Mouse (Mus musculus) limb, embryonic 13.5 days (tissue): ENCODE results near the gene Zfp119b. TPM values are rescaled to one million over a fixed set of nuclear protein-coding genes. Genes with fewer than 3 reads are reported as not detected.

Experiments used
- ATAC-seq: fragments of 200-750 bp; cut with Nextera tagmentation; 2 replicates; pipeline ENCODE4 v1.8.0; 2017; ENCODE audit warnings: low read depth, moderate number of reproducible peaks, moderate TSS enrichment; ENCODE audit not compliant: low FRiP score
- H3K27ac ChIP-seq: fragments of 300-500 bp; sonication (generic); 2 replicates; pipeline ENCODE4 v1.5.1; 2015; ENCODE audit warnings: inconsistent platforms, mild to moderate bottlenecking, moderate library complexity
- H3K27me3 ChIP-seq: fragments of 300-500 bp; sonication (generic); 2 replicates; pipeline ENCODE4 v1.6.1; 2015; ENCODE audit warnings: mild to moderate bottlenecking, inconsistent platforms
- H3K36me3 ChIP-seq: fragments of 300-500 bp; sonication (generic); 2 replicates; pipeline ENCODE4 v1.6.1; 2015; ENCODE audit warnings: inconsistent platforms, mild to moderate bottlenecking, moderate library complexity
- H3K4me1 ChIP-seq: fragments of 300-500 bp; sonication (generic); 2 replicates; pipeline ENCODE4 v1.6.1; 2015; ENCODE audit warnings: inconsistent platforms
- H3K4me2 ChIP-seq: fragments of 300-500 bp; sonication (generic); replicated peaks from 2 replicates; pipeline ENCODE4 v1.6.1; 2015; ENCODE audit warnings: inconsistent platforms, mild to moderate bottlenecking, moderate library complexity
- H3K4me3 ChIP-seq: fragments of 300-500 bp; sonication (generic); 2 replicates; pipeline ENCODE4 v1.5.1; 2015; ENCODE audit warnings: moderate library complexity, mild to moderate bottlenecking, inconsistent platforms
- H3K9ac ChIP-seq: fragments of 300-500 bp; sonication (generic); 2 replicates; pipeline ENCODE4 v1.6.1; 2015; ENCODE audit warnings: mild to moderate bottlenecking, inconsistent platforms
- H3K9me3 ChIP-seq: fragments of 300-500 bp; sonication (generic); 2 replicates; pipeline ENCODE4 v1.6.1; 2016; ENCODE audit warnings: inconsistent platforms
- WGBS: fragments of 180-500 bp; shearing (Covaris S2); methylation state at CpG from one replicate; pipeline ENCODE4 v1.1.7; 2015; 5-methylcytosine and 5-hydroxymethylcytosine counted together
- polyA plus RNA-seq: library from polyadenylated mRNA; unstranded; fragments of >200 nt; fragmentation: Nextera tagmentation; extraction: Ambion mirVana; gene quantifications from 2 replicates; pipeline ENCODE4 v1.2.1, GENCODE M21; 2015

Gene Zfp119b
- polyA plus RNA-seq, 1 experiment from 2014 or later = 7.6 TPM

DNA sequence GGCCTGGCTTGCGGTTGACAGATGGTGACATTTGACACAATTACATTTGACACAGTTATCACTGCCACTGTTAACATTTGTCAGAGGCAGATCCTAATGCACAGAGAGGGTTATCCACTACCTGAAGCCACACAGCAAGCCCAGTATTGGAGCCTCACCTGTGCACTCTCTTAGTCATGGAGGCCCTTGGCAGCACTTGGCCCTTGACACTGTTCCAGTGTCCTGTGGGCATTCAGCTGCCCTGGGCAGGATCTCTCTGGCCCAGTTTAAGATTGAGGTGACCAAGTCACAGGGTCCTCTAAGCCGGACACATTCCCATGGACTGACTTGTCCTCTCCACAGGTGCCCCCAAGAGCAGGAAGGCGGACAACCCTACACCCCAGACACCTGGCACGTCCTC lies 17.9 kb upstream of the Zfp119b start:
- H3K4me1 ChIP-seq = peaks cover 18% of the 10 kb centered on the region
- no peak overlapping the region for H3K4me2 ChIP-seq
- no peak for ATAC-seq
- no peak overlapping the region for H3K27ac ChIP-seq
- H3K9me3 ChIP-seq = no peaks in the 10 kb centered on the region
- no peak overlapping the region for H3K9ac ChIP-seq
- 0 out of 2 replicates have a peak, but pooled peaks cover 6% of the 10 kb centered on the region for H3K27me3 ChIP-seq
- H3K4me3 ChIP-seq = no peak overlapping the region
- 88% methylated on average over 4 of the region's 4 CpGs for WGBS
- peaks cover 56% of the 10 kb centered on the region for H3K36me3 ChIP-seq

DNA sequence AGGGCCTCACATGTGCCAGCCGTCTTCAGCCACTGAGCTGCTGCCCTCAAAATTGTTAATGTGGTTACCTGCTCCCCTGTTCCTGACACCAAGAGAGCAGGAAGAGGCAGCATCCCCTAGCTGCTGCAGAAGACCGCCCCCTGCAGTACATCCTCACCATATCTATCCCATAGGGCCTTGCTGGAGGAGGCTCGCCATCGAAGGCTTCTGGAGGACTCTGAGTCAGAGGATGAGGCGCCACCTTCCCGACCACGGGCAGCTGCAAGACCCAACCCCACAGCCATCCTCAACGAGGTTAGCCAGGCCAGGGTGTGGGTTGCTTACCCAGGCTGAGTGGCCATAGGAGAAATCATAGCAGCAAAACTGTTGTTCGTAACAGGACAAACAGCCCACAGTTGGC lies 15.7 kb upstream of the Zfp119b start:
- Histone ChIP-seq H3K4me2 (no peak overlapping the region), H3K36me3 (peaks cover 72% of the 10 kb centered on the region), H3K9me3 (no peaks in the 10 kb centered on the region), H3K27ac (no peak overlapping the region), H3K27me3 (no peaks in the 10 kb centered on the region), H3K4me1 (peaks cover 7% of the 10 kb centered on the region), H3K9ac (no peak overlapping the region), H3K4me3 (no peak overlapping the region)
- WGBS = 84% methylated on average over 9 of the region's 9 CpGs
- no peak for ATAC-seq

DNA sequence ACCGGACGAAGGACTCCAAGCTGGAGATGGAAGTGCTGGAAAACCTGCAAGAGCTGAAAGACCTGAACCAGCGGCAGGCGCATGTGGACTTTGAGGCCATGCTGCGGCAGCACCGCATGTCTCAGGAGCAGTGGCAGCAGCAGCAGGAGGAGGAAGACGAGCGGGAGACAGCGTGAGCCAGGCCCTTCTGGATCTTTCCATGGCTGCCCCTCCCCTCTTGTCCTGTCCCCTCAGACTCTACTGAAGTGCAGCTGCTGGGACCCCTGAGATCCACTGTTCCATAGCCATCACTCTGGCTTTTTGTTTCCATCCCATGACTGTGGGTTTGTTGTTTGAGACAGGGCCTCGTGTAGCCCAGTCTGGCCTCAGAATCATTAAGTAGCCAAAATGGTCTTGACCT lies 15.2 kb upstream of the Zfp119b start:
- Histone ChIP-seq H3K27ac (no peak overlapping the region), H3K9me3 (no peaks in the 10 kb centered on the region), H3K4me3 (no peak overlapping the region), H3K27me3 (no peaks in the 10 kb centered on the region), H3K9ac (no peak overlapping the region), H3K4me1 (peaks cover 8% of the 10 kb centered on the region), H3K36me3 (peaks cover 72% of the 10 kb centered on the region), H3K4me2 (no peak overlapping the region)
- 91% methylated on average over 10 of the region's 10 CpGs for WGBS
- no peak for ATAC-seq

DNA sequence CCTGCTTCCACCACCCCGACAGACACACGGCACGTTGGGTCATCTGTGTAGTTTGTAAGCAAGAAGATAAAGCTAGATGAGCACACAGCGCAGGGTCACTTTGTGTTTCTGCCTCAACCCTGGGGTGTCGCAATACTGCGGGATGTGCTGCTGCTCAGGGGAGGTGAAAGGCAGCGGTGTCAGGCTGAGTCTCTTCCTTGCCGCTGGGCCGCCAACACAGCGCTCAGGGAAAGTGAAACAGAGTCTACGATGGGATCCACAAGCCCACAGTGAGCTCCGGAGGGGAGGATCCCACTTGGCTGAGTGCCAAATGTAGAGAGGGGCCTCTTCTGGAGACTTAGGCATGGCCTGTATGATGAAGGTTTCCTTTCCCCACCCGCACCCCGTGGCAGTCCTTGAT lies 13.9 kb upstream of the Zfp119b start:
- H3K4me3 ChIP-seq = no peak overlapping the region
- H3K27ac ChIP-seq = no peak overlapping the region
- no peak overlapping the region for H3K9ac ChIP-seq
- H3K36me3 ChIP-seq = peaks cover 69% of the 10 kb centered on the region
- peaks cover 11% of the 10 kb centered on the region for H3K4me1 ChIP-seq
- WGBS = 78% methylated on average over 14 of the region's 14 CpGs
- ATAC-seq = no peak
- no peaks in the 10 kb centered on the region for H3K9me3 ChIP-seq
- H3K4me2 ChIP-seq = no peak overlapping the region
- H3K27me3 ChIP-seq = no peaks in the 10 kb centered on the region

DNA sequence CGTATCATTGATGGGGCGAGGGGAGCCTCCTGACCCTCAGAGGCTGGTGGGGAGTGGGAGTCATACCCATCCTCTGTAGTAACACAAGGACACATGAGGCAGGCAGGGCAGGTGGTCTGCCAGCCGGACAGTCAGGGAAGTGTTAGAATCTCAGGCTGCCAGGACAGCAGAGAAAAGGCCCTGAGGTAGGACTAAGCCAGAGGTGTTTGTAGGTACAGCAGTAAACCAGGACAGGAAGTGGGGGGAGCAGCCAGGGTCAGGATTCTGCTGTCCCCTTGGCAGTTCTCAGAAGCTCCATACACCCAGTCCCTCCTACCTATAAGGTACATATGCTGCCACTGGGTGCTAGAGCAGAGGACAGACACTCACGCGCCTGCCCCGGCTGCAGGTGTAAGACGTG lies 12.3 kb upstream of the Zfp119b start:
- no peak overlapping the region for H3K9ac ChIP-seq
- peaks cover 54% of the 10 kb centered on the region for H3K36me3 ChIP-seq
- ATAC-seq = no peak
- no peak overlapping the region for H3K27ac ChIP-seq
- peaks cover 23% of the 10 kb centered on the region for H3K4me1 ChIP-seq
- H3K27me3 ChIP-seq = no peaks in the 10 kb centered on the region
- WGBS = 93% methylated on average over 7 of the region's 7 CpGs
- no peaks in the 10 kb centered on the region for H3K9me3 ChIP-seq
- H3K4me3 ChIP-seq = no peak overlapping the region
- no peak overlapping the region for H3K4me2 ChIP-seq

DNA sequence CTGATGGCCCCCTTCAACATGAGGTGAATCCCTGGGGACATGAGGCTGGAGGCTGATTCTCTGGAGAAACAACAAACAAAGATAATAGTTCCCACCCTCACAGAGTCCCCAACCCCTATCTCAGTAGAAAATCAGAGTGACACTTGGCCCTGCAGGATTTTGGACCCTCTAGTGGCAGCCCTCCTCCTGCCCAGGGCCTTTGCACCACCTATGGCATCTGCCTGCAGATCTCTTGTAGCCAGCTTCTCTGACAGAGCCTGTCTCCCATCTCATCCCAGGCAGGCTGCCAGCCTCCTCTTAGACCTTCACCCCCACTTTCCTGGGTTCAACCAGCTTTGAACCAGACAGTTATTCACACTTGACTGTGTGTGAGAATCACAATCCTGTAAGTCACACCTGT lies 11.5 kb upstream of the Zfp119b start:
- H3K27ac ChIP-seq = no peak overlapping the region
- no peak overlapping the region for H3K4me3 ChIP-seq
- no peaks in the 10 kb centered on the region for H3K9me3 ChIP-seq
- no peaks in the 10 kb centered on the region for H3K27me3 ChIP-seq
- 0 out of 2 replicates have a peak overlapping the region, but pooled peaks have one; percentile 58 for H3K9ac ChIP-seq
- H3K4me1 ChIP-seq = peaks cover 29% of the 10 kb centered on the region
- H3K4me2 ChIP-seq = no peak overlapping the region
- peaks cover 46% of the 10 kb centered on the region for H3K36me3 ChIP-seq
- ATAC-seq = no peak

DNA sequence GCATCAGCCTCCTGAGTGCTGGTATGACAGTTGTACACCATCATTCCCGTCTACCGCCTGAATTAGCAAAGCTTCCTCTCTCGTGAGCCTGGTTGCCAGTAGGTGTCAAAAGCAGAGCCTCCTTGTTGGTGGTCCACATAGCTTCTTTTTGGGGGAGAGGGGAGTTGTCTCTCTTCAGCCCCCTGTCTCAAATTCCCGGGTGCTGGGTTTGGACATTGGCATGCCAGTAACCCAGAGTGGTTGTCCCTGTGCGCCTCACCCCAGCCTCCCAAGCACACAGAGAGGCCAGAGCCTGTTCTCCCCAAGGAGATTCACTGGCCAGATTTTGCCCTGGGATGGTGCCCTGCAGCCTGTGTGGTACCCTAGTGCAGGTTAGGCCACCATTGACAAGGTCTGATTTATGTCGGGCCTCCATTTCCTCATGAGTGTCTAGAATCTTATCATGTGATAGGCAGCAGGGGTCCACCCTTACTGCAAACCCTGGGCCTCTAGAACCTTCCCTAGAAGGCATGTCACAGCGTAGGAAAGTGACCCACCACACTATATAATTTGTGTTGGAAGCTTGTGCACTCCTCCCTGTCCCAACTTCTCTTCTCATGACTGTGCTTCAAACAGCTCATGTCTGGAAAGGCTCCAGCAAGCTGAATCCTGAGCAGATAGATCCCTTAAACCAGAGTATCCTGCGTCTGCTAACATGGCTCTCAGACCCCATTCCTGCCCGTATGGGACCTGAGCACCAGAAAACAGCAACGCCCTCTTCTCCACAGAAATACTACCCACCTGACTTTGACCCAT lies 10.8 kb upstream of the Zfp119b start:
- Histone ChIP-seq H3K36me3 (peaks cover 41% of the 10 kb centered on the region), H3K27ac (peak overlapping the region; percentile 90; the same call in 1 of the 2 replicates), H3K4me3 (peak overlapping the region; percentile 51), H3K4me2 (peak overlapping the region; percentile 78), H3K9me3 (no peaks in the 10 kb centered on the region), H3K4me1 (peaks cover 29% of the 10 kb centered on the region), H3K27me3 (peaks cover 6% of the 10 kb centered on the region), H3K9ac (peak overlapping the region; percentile 58)
- no peak for ATAC-seq
- WGBS = 76% methylated on average over 10 of the region's 10 CpGs

DNA sequence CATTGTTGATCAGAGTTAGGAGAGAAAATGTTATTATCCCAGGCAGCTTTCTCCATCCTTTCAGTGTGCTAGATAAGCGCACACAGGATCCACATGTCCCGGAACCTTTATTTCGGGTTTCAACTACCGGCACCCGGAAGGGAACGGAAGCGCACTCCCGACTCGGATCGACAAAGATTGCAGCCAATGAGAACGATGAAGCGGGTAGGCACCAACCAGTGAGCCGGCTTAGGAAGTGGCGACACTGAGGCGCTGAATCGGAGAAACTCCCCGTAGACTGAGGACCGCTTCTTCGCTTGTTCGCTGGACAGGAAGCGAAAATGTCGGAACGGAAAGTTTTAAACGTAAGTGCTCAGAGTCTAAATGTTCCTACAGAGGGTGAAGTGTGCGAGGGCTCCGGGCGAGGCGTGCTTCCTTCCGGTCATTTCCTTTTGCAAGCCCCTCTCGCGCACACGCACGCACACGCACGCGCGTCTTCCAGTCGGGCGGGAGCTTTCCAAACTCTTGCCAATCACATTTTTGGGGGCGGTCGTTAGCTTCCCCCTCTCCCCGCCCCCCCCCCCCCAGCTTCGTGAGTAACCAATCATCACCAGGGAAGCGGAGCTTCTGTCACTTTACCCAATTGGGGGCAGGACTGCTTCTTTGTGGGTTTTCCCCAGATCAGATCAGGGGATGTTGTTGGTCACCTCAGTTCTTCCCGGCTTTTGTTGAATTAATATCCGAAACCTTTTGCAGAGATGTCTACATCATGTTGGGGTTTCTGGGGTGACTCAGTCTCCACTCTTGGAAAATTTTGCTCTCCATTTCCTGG lies 9.8 kb upstream of the Zfp119b start, which contains the start of gene Yju2:
TSS of gene Yju2 (plus strand) at position 182 of the 811 bp plus-strand sequence.
- peak within 1 kb of the TSS; percentile 78 for H3K4me2 ChIP-seq
- H3K27me3 ChIP-seq = peaks cover 17% of the 10 kb centered on the region
- peak within 1 kb of the TSS; percentile 70 for H3K9ac ChIP-seq
- H3K27ac ChIP-seq = peak within 1 kb of the TSS; percentile 90
- H3K4me1 ChIP-seq = peaks cover 29% of the 10 kb centered on the region
- WGBS = under 1% methylated on average over 45 of the region's 46 CpGs
- H3K4me3 ChIP-seq = peak within 1 kb of the TSS; percentile 51
- H3K9me3 ChIP-seq = no peaks in the 10 kb centered on the region
- peak; percentile 93 for ATAC-seq
- peaks cover 31% of the 10 kb centered on the region for H3K36me3 ChIP-seq

DNA sequence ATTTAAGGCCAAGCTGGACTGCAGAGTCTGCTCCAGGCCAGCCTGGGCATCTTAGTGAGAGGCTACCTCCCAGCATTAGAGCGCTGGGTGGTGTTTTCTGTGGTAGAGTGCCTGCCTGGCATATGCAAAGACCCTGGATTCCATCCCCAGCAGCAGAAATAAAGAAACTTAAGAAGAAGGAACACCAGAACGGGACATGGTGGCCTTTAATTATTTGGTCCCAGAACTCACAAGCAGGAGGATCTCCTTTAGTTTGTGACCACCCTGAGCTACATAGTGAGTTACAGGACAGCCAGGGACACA lies 9.2 kb upstream of the Zfp119b start:
- H3K4me2 ChIP-seq = peak overlapping the region; percentile 78
- H3K4me1 ChIP-seq = peaks cover 29% of the 10 kb centered on the region
- H3K9me3 ChIP-seq = no peaks in the 10 kb centered on the region
- H3K36me3 ChIP-seq = peaks cover 26% of the 10 kb centered on the region
- peak overlapping the region; percentile 51 for H3K4me3 ChIP-seq
- H3K27me3 ChIP-seq = peaks cover 22% of the 10 kb centered on the region
- peak overlapping the region; percentile 65; the same call in 1 of the 2 replicates for H3K27ac ChIP-seq
- peak overlapping the region; percentile 70 for H3K9ac ChIP-seq
- WGBS = 33% methylated on average over 2 of the region's 2 CpGs
- ATAC-seq = no peak

DNA sequence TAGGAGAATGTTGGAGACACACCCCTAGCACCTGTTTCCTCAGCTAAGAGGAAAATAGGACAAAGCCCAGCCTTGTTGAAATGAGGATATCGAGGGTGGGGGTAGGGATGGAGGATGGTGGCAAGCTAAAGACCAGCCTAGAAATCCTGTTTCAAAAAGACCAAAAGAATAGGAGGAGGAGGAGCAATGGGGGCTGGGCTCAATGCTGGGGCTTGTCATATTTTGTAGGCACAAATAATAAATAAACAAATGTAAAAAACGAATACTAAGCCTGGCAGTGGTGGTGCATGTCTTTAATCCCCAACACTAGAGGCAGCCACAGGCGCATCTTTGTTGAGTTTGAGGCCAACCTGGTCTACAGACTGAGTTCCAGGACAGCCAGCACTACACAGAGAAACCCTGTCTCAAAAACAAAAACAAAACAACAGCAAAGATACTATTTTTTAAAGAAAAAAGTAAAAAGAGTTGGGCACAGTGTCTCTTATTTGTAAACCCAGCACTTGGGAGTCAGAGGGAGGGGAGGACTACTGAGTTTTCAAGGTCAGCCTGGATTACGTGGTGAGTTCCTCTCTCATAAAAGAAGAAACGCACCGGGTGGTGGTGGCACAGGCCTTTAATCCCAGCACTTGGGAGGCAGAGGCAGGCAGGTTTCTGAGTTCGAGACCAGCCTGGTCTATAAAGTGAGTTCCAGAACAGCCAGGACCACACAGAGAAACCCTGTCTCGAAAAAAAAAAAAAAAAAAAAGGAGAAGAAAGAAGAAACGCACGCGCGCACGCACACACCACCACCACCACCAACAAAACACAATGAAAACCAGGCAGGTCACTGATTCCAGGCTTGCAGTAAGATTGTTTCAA lies 8.7 kb upstream of the Zfp119b start:
- peaks cover 23% of the 10 kb centered on the region for H3K27me3 ChIP-seq
- H3K4me2 ChIP-seq = peak overlapping the region; percentile 78
- no peak for ATAC-seq
- H3K9me3 ChIP-seq = no peaks in the 10 kb centered on the region
- H3K27ac ChIP-seq = peak overlapping the region; percentile 65; the same call in 1 of the 2 replicates
- H3K36me3 ChIP-seq = peaks cover 20% of the 10 kb centered on the region
- H3K4me1 ChIP-seq = peaks cover 29% of the 10 kb centered on the region
- 80% methylated on average over 13 of the region's 13 CpGs for WGBS
- peak overlapping the region; percentile 70 for H3K9ac ChIP-seq
- H3K4me3 ChIP-seq = peak overlapping the region; percentile 51

DNA sequence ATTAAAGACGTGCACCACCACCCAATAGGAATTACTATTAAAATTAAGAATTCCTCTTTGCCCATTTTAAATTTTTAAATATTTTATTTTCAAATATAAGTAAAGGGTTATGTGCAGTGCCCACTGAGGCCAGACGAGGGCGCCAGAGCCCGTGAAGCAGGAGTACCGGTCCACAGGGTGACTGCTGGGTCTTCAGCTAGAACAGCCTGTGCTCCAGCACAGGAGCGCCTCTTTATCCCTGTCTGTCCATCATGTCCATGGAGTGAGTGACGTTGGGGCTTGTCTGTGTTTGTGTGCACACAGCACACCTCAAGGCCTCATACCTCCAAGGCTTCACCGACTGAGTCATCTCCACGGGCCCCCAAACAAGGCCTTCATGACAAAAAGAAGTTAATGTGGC lies 7.9 kb upstream of the Zfp119b start:
- Histone ChIP-seq H3K9ac (peak overlapping the region; percentile 4; the same call in 1 of the 2 replicates), H3K27me3 (peaks cover 30% of the 10 kb centered on the region), H3K36me3 (peaks cover 16% of the 10 kb centered on the region), H3K4me1 (peaks cover 29% of the 10 kb centered on the region), H3K27ac (no peak overlapping the region), H3K9me3 (no peaks in the 10 kb centered on the region), H3K4me3 (no peak overlapping the region), H3K4me2 (peak overlapping the region; percentile 80; the same call in 1 of the 2 replicates)
- no peak for ATAC-seq
- WGBS = 13% methylated on average over 9 of the region's 9 CpGs
